Mouse (Mus musculus) ovary, adult 18-20 months (tissue): ENCODE results near the gene Gm14403.
"Not testable (repeated sequence)": the region's sequence is repeated elsewhere in the genome, so short reads cannot be mapped to it uniquely, and the experiment has no call there.

Experiments used
- DNase-seq: peaks from one replicate; pipeline ENCODE4 v3.0.0; 2022; ENCODE audit warnings: low spot score, mixed read lengths

The Gm14403 gene

DNA sequence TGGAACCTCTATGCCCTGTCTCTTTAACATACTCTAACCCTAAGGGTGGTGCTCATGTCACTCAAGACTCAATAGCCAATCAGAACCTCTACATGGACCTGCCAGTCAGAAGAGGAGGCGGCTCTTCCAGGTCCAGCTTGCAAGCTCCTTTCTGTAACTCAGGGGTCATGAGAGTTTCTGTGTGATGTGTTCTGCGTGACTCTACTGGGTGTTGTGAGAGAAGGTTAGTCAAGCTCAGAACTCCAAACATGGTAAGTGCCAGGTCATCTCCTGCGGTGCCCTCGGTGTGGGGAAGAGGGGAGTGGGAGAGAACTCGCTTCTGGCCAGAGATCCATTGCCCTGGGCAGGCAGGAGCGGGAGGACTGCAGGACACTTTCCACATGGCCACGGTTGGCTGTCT lies at the start of gene Gm14403:
Gene Gm14403, plus strand, starts transcription at position 149 of the 400 bp plus-strand sequence.
- not testable (repeated sequence) for DNase-seq

DNA sequence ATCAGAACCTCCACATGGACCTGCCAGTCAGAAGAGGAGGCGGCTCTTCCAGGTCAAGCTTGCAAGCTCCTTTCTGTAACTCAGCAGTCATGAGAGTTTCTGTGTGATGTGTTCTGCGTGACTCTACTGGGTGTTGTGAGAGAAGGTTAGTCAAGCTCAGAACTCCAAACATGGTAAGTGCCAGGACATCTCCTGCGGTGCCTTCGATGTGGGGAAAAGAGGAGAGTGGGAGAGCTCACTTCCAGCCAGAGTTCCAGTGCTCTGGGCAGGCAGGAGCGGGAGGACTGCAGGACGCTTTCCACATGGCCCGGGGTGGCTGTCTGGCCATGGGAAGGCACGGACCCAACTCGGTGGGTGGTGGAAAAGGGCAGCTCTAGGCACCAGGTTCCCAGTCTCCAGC lies 33.3 kb upstream of the Gm14403 start, which contains the start of gene Zfp970:
Gene Zfp970, plus strand, starts transcription at position 58 of the 400 bp plus-strand sequence.
- DNase-seq: not testable (repeated sequence)

DNA sequence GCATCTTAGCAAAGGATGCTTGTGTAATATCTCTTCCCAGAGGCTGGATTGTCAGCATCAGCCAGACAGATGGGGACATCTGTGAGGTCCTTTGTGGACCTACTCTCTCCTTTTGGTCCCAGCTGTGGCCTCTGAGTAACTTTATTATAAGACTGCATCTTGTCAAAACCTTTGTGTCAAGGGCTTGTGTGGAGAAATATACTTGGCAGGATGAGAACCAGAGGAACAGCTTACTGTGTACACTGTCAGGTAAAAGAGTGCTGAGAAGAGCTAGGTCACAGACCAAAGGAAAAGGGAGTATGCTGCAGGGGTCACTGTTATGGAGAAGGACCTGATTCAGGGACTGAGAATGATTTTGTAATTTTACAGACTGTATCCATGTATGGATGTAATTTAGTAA lies 29.8 kb upstream of the Gm14403 start:
- DNase-seq: not testable (repeated sequence)

DNA sequence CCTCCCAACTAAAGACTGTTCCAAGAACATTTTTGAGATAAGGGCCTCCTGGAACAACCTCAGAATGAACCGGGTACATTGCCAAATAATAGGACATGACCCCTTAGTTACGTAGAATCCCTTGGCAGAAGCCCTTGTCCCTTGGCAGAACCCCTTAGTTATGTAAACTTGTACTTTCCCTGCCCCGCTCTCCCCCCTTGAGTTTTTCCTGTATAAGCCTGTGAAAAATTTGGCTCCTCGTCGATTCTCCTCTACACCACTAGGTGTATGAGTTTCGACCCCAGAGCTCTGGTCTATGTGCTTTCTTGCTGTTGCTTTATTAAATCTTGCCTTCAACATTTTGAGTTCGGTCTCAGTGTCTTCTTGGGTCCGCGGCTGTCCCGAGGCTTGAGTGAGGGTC lies 25.8 kb upstream of the Gm14403 start:
- not testable (repeated sequence) for DNase-seq

DNA sequence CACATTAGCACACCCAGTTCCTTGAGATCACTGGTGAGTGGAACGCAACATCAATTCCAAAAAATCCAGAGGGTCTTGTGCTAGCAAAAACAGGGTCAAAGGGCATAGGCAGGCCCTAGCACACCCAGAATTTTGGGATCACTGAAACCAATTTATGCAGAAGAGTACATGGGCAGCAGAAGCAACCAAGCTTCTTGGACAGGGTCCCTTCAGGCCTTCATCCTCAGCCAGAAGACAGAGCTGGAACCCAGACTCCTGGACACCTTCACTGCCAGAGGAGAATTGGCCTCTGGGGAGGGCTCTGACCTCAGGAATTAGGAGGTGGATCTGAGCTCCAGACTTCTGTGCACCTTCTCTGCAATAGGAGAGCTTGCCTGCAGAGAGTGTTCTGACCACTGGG lies 16.0 kb upstream of the Gm14403 start:
- not testable (repeated sequence) for DNase-seq

DNA sequence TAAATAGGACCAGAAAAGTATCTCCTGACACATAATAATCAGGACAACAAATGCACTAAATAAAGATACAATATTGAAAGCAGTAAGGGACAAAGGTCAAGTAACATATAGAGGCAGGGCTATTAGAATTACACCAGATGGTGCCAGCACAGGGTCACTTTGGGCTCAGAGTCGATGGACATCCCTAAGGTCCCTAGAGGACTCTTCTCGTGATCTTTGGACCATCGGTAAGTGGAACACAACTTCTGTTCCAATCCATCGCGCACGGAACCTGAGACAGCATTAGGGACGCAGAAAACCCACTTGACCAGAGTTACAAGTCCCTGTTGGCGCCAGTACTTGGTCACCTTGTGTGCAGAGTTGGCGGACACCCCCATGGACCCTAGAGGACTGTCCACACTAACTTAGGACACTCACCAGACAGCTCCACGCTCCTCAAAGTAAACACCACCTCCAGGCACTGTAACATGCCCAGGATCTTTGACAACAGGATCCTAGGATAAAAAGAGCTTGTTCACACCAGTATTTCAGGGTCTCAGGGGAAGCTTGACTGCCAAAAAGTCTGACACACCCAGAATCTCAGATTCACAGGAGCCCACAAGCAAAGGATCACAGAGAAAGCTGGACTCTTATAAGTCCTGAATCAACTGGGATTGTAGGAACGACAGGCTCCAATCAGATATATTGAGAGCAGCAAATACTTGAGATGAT lies 14.6 kb upstream of the Gm14403 start:
- DNase-seq: not testable (repeated sequence)

DNA sequence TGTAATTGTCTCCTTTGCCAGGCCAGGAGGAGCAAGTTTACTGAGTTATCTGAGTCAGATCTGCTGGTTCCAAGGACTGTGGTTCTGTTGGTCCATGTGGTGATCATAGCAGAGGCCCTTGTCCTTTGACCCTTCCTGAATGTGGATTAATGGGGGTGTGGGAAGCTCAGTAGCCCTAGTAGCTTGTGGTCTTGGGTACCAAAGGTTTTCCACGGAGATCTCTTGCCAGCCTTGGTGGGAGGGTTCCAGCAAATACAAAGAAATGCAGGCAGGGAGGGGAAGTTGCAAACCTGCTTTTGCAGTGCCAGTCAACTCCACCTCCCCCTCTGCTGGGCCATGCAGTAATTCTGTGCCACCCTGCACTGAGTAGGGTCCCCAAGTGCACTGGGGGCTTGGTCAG lies 1.2 kb downstream of the Gm14403 start:
- not testable (repeated sequence) for DNase-seq

DNA sequence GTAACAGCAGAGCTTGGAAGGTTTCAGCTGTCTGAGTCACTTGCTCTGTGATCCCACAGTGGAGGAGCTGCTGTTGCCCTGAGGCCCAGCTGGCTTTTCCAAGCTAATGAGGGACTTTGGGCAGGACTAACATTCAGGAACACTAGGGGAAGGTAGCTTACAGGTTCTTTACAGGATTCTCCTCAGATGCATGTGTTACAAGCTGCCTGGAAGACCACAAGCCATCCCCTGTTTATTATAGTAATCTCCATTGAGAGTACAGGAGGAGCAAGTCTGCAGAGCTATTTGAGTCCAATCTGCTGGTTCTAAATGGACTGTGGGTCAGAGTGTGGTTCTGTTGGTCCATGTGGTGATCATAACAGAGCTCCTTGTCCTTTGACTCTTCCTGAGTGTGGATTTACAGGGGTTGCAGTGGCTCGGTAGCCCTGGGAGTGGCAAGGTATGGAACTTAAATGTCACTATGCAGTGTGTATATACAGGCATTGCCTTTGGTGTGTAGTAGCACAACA lies 7.2 kb downstream of the Gm14403 start:
- DNase-seq: not testable (repeated sequence)

DNA sequence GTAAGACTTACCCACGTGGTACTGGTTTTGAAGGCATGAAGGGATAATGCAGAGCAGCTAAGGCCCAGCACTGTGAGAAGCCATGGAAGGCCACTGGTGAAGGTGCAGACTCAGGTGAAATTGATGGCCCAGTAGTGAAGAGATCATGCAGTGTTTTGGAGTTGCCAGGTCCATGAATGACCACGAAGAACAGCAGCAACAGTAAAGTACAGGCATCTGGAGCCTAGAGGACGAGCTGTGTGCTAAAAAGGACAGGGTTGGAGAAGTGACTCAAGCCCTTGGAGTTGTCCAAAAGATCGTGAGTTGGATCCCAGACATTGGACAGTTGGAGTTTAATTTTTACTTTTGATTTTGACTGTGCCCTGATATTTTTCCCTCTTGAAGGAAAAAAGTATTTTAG lies 13.4 kb downstream of the Gm14403 start:
- not testable (repeated sequence) for DNase-seq

DNA sequence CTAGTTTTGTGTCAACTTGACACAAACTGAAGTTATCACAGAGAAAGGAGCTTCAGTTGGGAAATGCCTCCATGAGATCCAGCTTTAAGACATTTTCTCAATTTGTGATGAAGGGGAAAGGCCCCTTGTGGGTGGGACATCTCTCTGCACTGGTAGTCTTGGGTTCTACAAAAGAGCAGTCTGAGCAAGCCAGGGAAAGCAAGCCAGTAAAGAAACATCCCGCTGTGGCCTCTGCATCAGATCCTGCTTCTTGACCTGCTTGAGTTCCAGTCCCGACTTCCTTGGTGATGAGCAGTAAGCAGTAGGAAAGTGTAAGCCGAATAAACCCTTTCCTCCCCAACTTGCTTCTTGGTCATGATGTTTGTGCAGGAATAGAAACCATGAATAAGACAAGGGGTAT lies 14.0 kb downstream of the Gm14403 start:
- DNase-seq: not testable (repeated sequence)

DNA sequence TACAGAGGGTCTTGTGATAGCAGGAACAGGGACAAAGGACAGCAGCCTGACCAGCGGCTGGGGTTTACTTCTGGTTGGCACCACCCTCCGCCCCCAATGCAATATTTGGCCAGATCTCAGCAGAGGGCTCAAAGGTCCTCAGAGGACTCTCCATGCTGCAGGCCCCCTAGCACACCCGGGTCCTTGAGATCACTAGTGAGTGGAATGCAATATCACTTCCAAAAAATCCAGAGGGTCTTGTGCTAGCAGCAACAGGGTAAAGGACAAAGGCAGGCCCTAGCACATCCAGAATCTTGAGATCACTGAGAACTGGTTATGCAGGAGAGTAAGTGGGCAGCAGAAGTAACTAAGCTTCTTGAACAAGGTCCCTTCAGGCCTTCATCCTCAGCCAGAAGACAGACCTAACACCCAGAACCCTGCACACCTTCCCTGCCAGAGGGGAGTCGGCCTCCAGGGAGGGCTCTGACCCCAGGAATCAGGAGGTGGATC lies 16.0 kb downstream of the Gm14403 start:
- not testable (repeated sequence) for DNase-seq

DNA sequence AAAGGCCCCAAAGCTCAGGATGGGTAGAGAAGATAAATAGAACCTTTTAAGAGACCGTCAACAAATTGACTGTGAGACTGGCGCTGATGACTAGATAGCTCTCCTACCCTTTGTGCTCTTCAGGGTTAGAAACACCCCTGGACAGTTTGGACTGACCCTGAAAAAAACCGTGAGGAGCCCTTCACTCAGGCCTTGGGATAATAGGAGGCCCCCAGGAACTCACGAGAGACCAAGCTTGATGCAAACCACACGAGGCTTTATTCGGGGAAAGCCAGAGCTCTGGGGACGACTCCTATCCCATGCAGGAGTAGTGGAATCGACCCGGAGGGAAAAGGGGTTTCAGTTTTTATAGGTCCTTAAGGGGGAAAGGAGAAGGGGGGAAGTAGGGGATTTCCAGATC lies 19.7 kb downstream of the Gm14403 start:
- DNase-seq: not testable (repeated sequence)

DNA sequence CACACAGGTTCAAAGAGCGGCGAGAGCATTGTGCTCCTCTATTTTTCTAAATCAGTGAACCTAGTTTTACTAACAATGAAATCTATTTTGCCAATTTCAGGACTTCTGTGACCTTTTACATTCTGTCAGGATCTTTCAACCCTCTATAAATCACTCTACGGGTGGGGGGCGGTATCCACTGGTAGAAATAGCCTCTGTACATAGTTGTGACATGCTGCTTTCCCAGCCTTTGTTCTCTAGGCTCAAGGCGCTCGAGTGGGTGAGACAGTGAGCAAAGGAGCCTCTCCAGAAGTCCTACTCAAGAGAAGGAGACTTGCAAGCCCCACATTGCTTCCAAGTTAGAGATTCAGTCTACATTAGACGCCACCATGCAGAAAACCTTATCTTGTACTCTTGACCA lies 20.3 kb downstream of the Gm14403 start:
- DNase-seq: not testable (repeated sequence)

DNA sequence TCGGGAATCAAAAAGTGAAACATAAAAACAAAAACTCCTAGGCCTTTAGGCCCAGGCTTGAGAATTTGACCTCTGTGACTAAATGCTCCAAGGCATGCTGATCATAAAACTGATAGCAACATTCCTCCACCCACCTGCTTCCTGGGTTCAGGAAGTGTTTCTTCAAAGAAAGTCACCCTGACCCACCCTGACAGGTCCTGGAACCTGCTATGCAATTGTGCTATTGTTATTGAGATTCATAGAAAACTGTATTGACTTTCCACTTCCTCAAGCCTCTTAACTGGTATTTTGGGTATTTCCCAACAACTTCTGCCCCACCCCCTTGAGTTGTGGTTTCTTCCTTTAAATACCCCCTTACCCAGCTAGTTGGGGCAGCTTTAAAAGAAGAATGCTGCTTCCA lies 20.9 kb downstream of the Gm14403 start:
- DNase-seq: not testable (repeated sequence)

DNA sequence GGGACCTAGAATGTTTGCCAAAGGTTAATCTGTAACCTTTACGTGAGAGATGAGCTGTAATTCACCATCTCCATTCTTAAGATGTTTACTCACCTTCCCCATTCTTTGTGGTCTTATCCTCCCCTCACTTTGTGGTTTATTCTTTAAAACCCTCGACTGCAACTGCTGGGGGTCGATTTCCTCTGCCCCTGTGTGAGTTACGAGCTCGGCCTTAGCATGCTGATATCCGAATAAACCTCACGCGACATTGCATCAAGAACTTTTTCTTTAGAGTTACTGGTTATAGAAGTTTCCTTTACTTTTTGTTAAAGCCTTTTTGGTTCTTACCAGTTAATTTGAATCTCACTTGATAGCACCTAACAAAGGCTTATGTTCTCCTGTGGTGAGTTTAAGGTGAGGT lies 22.0 kb downstream of the Gm14403 start:
- DNase-seq: no peak

DNA sequence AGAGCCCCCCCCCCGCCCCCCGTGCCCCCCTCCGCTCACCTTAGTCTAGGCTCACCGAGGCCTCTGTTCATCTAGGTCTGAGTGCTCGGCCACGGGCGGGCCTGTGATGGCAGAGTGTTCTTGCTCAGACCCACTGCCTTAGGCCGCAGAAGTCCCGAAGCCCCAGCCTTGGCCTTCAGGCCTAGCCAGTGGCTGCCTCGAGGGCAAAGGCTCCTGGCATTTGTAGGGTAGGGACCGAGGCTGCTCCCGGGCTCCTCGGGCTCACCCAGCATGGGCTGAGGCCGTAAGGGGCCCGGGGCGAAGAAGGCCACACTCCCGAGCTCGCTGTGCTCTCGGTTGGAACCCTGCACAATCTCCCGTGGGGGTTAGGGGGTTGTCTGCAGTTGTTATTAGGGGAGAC lies 25.0 kb downstream of the Gm14403 start:
- no peak for DNase-seq

DNA sequence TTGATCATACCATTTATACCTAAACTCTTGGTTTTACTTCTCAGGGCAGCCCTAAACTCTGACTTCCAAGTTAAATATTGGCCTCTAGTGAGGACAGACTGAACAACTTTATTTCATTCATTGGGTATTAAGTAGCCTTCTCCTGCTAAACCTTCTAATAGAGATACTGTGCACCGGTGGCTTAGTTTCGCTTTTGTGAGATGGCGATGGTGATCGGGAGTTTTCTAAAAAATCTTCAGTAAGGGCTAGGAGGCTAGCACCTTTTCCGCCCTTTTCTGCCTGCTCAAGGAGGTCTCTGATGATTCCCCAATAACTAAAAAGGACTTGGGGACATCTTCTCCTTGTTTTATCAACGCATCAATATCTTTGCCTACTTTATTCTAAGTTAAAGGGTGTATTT lies 25.7 kb downstream of the Gm14403 start:
- not testable (repeated sequence) for DNase-seq

DNA sequence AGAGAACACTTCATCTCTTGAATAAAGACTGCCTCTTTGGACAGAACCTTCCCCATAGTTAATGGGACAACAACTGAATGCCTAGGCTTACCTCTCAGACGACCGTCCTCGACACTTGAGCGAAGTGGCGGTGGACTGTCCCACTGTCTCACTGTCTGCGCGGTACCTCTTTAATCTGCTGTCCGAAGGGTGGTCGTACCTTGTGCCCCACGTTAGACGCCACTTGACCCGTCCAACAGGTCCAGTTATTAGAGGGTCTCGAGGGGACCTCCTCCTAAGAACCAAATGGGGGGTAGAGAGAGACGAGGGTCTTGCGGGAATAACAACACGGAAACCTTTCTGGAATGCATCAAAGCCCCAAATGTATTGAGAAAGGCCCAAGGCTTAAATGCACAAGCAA lies 26.2 kb downstream of the Gm14403 start:
- not testable (repeated sequence) for DNase-seq

DNA sequence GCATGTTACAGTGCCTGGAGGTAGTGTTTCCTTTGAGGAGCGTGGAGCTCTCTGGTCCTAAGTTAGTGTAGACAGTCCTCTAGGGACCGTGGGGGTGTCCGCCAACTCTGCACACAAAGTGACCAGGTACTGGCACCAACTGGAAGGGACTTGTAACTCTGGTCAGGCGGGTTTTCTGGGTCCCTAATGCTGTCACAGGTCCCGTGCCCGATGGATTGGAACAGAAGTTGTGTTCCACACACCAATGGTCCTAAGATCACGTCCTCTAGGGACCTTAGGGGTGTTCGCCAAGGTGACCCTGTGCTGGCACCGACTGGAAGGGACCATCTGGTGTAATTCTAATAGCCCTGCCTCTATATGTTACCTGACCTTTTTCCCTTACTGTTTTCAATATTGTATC lies 37.9 kb downstream of the Gm14403 start:
- DNase-seq: no peak

DNA sequence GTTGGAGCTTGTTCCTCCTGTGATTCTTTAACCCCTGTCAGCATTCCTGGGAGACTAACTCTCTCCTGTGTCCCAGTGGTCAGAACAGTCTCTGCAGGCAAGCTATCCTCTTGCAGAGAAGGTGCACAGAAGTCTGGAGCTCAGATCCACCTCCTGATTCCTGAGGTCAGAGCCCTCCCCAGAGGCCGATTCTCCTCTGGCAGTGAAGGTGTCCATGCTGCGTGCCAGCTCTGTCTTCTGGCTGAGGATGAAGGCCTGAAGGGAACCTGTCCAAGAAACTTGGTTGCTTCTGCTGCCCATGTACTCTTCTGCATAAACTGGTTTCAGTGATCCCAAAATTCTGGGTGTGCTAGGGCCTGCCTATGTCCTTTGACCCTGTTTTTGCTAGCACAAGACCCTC lies 39.1 kb downstream of the Gm14403 start:
- not testable (repeated sequence) for DNase-seq

DNA sequence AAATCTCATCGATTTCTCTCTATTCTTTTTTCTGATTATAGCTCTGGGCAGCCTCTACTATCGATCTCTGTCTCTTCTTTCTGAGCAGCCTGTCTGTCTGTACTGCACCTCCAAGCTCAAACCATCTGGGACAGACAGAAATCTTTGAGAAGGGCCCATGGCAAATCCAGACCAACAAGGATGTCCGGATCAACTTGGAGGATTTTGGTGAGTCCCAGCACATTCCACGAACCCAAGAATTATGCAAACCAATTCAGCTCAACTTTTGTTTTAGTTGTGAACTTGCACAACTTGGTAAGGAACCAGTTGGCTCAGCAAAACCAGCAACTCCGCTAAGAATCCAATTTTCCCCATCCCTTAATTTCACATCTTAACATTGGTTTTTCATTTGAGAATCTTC lies 39.7 kb downstream of the Gm14403 start:
- DNase-seq: not testable (repeated sequence)

DNA sequence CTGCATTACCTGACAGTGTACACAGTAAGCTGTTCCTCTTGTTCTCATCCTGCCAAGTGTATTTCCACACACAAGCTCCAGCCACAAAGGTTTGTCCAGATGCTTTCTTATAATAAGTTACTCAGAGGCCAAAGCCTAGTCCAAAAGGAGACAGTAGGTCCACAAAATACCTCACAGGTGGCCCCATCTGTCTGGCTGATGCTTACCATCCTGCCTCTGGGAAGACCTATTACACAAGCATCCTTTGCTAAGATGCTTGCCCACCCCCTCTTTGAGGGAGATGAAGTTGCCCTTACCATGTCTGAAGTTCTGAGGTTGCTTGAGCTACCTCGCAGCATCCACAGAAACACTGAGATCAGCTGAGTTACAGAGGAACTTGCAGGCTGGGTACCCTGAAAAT lies 57.2 kb downstream of the Gm14403 start:
- not testable (repeated sequence) for DNase-seq
